Mouse (Mus musculus) heart, adult 9 months (tissue): ENCODE data around the gene Mrpl45.
A peak's percentile ranks its signal among the peaks of the same experiment; 100 is the strongest.
"Not testable (repeated sequence)": the region's sequence is repeated elsewhere in the genome, so short reads cannot be mapped to it uniquely, and the experiment has no call there.

ENCODE experiments used
- DNase-seq, 2 experiments: peaks; one replicate each; pipeline ENCODE4 v3.0.0; 2022; ENCODE audit warnings: low spot score in 2 of 2

The Mrpl45 gene

GRCm38 (mm10) chr11:97292731-97293130 is 22.8 kb upstream of the Mrpl45 start:
- DNase-seq, result no peak

DNA sequence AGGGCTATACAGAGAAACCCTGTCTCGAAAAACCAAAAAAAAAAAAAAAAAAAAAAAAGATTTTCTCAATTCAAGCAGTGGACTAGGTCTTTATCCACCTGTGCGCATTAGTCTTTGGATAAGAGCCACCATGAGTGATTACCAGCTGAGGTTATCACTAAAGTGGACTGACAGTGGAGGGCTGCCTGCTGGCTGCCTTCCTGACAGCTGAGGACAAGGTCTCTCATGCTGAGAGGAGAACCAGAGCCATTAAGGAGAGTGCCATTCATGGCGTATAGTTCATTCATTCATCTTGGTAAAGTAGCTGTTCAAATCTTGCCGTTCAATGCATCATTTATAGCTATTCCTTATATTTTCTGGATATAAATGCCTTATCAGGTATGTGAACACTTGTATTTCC is 19.0 kb upstream of the Mrpl45 start:
- DNase-seq, result peak in 1 of 2 experiments; percentile 35

DNA sequence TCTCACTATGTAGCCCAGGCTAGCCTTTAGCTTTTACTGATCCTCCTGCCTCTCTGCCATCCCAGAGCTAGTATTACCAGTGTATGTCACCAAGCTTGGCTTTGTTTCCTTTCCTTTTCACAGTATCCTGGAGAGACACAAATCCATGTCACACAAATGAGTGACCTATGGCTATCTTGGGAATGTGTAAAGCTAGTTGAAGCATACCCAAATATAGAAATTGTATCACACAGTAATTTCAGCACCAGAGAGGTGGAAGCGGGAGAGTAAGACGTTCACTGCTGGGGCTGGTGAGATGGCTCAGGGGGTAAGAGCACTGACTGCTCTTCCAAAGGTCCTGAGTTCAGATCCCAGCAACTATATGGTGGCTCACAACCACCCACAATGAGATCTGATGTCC is 15.6 kb upstream of the Mrpl45 start:
- no peak for DNase-seq

DNA sequence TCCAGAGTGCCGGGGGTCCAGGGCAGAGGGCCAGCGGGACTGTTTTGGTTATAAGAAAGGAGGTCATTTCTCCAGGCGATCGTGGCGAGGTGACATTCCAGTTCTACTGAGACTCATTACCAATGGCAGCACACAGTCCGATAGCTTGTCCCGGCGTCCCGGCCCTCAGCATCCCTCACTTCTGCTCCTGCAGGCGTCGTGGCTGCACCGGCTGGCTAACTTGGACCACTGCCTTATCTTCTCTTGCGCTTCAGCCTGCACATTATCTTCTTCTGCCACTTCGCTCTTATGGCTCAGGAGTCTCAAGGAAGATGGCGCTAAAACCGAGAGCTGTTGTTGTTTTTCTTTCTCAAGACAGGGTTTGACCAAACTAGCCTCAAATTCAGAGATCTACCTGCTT is 14.1 kb upstream of the Mrpl45 start:
- DNase-seq, result no peak

- peak; percentile 83 to 92 for DNase-seq
Measured at GRCm38 (mm10) chr11:97302231-97302781, 13.2 kb upstream of the Mrpl45 start.

DNA sequence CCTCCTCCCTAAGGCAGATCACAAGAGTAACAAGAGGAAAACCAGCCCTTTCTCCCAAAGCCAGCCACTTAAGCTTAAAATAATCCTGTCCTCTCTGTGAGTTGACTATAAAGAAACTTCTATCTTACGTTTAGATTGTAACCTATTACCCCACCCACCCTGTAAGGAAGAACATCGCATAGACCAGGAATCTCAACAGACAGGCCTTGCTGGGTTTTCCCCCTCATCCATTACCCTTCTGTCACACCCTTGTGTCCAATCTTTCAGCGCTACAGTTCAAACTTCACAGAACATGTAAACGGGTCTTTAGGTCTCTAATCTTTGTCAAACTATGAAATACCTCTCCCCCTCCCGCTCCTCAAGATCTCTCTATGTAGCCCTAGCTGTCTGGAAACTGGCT is 10.9 kb upstream of the Mrpl45 start:
- DNase-seq, result no peak

- peak in 1 of 2 experiments; percentile 37 for DNase-seq
Measured at GRCm38 (mm10) chr11:97307294-97308069, 8.0 kb upstream of the Mrpl45 start.

- DNase-seq, result no peak
Measured at GRCm38 (mm10) chr11:97308806-97309450, 6.6 kb upstream of the Mrpl45 start.

DNA sequence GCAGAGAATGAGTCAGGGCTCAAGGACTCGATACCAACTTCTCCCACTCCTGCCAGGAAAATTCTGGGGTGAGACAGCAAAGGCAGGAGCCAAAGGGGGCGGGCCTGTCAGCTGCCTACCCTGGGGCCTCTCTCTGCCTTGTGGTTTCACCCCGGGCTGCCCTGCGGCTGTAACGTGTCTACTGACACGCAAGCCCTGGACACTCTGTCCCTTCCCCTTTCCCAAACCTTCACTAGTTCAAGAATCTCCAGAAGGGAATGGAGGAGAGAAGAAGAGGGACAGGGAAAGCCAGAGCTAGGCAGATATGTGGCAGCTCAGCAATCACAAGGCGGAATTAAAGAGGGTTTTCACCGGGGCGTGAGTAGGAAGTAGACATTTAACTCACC is 6.1 kb upstream of the Mrpl45 start:
- DNase-seq, result peak; percentile 89 to 91

GRCm38 (mm10) chr11:97309911-97310571 is 5.5 kb upstream of the Mrpl45 start:
- peak; percentile 71 to 84 for DNase-seq

DNA sequence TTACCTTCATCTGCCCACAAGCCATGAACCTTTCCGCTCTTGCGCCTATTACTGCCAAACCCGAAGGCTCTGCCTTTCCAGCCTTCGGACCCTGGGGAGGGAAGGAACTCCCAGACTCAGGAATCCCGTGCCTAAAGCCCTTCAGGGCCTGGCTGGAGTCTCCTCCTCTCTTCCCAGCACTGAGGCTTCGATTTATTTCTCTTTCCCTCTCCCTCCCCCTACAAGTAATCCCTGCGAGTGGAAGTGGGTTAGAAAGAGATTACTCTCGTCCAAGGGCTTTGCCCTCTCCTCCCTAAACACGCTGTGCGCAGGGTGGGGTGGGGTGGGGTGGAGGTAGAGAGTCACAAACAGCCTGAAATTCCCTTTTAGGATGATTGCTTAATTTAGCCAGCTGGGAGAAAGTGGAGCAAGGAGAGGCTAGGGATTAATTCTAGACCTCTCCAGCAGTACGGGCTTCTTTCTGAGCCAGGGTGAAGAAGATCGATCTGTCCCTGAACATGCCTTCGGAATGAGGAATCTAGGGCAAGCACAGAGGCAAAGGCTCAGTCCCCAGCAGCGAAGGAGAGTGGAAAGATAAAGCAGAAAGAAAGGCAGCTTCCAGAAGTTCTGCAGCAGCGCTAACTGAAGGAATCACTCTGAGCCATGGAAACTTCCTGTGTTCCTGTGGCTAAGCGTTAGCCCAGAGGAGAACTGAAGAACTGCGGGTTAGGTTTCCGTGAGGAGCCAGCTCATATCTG is 4.5 kb upstream of the Mrpl45 start:
- DNase-seq, result peak; percentile 46 to 56

GRCm38 (mm10) chr11:97312871-97313270 is 2.6 kb upstream of the Mrpl45 start:
- not testable (repeated sequence) for DNase-seq

DNA sequence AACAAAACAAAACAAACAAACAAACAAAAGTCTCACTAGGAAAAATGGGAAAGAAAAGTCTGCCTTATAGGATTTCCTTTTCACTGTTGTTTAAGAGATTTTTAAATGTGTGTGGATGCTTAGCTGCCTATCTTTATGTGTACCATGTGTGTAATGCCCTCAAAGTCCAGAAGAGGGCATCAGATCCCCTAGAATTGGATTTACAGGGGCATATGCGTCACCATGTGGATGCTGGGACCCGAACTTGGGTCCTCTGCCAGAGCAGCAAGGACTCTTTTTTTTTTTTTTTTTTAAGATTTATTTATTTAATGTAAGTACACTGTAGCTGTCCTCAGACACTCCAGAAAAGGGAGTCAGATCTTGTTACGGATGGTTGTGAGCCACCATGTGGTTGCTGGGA is 1.4 kb upstream of the Mrpl45 start:
- no peak for DNase-seq

- DNase-seq, result no peak
Measured at GRCm38 (mm10) chr11:97314751-97315503, 589 bp upstream of the Mrpl45 start.

DNA sequence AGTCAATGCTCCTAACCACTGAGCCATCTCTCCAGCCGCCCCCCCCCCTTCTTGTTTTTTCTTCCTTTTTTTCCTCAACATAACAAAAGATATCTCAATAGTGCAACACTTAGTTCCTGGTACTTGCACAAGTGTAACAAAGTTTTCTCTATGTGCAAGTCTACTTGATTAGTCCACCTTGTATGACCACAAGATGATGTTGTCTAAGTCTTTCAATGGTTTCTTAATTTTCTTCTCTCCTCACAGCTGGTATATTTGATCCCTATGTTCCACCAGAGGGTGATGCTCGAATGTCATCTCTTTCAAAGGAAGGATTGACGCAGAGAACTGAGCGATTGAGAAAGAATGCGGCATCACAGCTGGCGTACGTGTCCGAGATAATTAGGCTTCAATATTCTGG is 5.7 kb downstream of the Mrpl45 start:
- DNase-seq, result no peak

GRCm38 (mm10) chr11:97321894-97322600 is 6.5 kb downstream of the Mrpl45 start:
- not testable (repeated sequence) for DNase-seq

GRCm38 (mm10) chr11:97325224-97325623 is 9.7 kb downstream of the Mrpl45 start:
- no peak for DNase-seq

DNA sequence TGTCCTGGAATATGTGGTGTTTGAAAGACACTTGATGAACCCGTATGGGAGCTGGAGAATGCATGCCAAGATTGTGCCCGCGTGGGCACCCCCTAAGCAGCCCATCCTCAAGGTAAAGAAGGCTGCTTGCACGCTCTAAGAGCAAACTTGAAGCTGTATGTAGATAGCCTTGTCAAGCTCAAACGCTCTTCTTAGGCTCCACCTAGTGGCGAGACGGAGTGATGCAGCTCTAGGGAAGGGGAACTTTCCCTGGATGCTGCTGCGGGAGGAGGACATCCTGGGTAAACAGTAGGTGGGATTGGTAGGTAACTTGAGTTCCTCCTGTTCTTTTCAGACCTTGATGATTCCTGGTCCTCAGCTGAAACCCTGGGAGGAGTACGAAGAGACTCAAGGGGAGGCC is 12.6 kb downstream of the Mrpl45 start:
- DNase-seq, result peak in 1 of 2 experiments; percentile 32

DNA sequence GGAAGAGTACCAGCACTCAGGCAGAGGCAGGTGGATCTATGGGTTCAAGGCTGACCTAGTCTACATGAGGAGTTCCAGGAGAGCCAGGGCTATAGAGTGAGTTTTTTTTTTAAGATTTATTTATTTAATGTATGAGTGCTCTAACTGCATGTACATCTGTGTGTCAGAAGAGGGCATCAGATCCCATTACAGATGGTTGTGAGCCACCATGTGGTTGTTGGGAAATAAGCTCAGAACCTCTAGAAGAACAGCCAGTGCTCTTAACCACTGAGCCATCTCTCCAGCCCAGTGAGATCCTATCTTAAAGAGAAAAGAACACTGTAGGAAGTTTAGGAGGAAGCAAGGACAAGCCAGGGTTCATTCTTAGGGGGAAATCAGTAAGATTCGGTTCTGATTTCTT is 14.8 kb downstream of the Mrpl45 start:
- DNase-seq, result no peak
